Mouse (Mus musculus) intestine, postnatal 0 days (tissue): ENCODE results near the gene H2al1k. TPM values are rescaled to one million over a fixed set of nuclear protein-coding genes. Genes with fewer than 3 reads are reported as not detected.
"Not testable (repeated sequence)": the region's sequence is repeated elsewhere in the genome, so short reads cannot be mapped to it uniquely, and the experiment has no call there.

Experiments
- ATAC-seq: fragments of 200-750 bp; cut with Nextera tagmentation; 2 replicates; pipeline ENCODE4 v1.8.0; 2017; ENCODE audit warnings: mild to moderate bottlenecking, moderate TSS enrichment, moderate library complexity
- H3K27ac ChIP-seq: fragments of 300-500 bp; sonication (generic); 2 replicates; pipeline ENCODE4 v1.5.1; 2014; ENCODE audit warnings: mild to moderate bottlenecking, low read depth, low read length, moderate library complexity
- H3K27me3 ChIP-seq: fragments of 300-500 bp; sonication (generic); replicated peaks from 2 replicates; pipeline ENCODE4 v1.6.1; 2014; ENCODE audit warnings: low read length, mixed read lengths; ENCODE audit not compliant: control insufficient read depth, insufficient read depth
- H3K36me3 ChIP-seq: fragments of 300-500 bp; sonication (generic); 2 replicates; pipeline ENCODE4 v1.6.1; 2014; ENCODE audit warnings: mild to moderate bottlenecking, moderate library complexity; ENCODE audit not compliant: control insufficient read depth, insufficient read depth
- H3K4me1 ChIP-seq: fragments of 300-500 bp; sonication (generic); replicated peaks from 2 replicates; pipeline ENCODE4 v1.6.1; 2014; ENCODE audit warnings: antibody characterized with exemption, low read length, mixed read lengths; ENCODE audit not compliant: control insufficient read depth, insufficient read depth
- H3K4me2 ChIP-seq: fragments of 300-500 bp; sonication (generic); replicated peaks from 2 replicates; pipeline ENCODE4 v1.6.1; 2014; ENCODE audit warnings: low read depth, mild to moderate bottlenecking, moderate library complexity
- H3K4me3 ChIP-seq: fragments of 300-500 bp; sonication (generic); 2 replicates; pipeline ENCODE4 v1.5.1; 2014; ENCODE audit warnings: low read depth, low read length
- H3K9ac ChIP-seq: fragments of 300-500 bp; sonication (generic); 2 replicates; pipeline ENCODE4 v1.6.1; 2014; ENCODE audit warnings: mild to moderate bottlenecking, low read depth, low read length
- H3K9me3 ChIP-seq: fragments of 300-500 bp; sonication (generic); 2 replicates; pipeline ENCODE4 v1.6.1; 2016; ENCODE audit warnings: mixed run types; ENCODE audit not compliant: control insufficient read depth
- CTCF ChIP-seq: sonication (generic); IDR thresholded peaks from 2 replicates; pipeline ENCODE4 v1.5.1; 2016; ENCODE audit warnings: low read depth, mild to moderate bottlenecking, control low read depth, antibody characterized with exemption, moderate library complexity
- WGBS: fragments of 180-500 bp; shearing (Covaris S2); extraction: QIAGEN DNeasy Blood & Tissue Kit; methylation state at CpG from one replicate; pipeline ENCODE4 v1.1.7; 2014; 5-methylcytosine and 5-hydroxymethylcytosine counted together
- polyA plus RNA-seq: library from polyadenylated mRNA; unstranded; fragments of >200 nt; fragmentation: Nextera tagmentation; extraction: Ambion mirVana; gene quantifications from 2 replicates; pipeline ENCODE4 v1.2.1, GENCODE M21; 2015

Gene H2al1k
- not detected in 2 replicates for polyA plus RNA-seq

DNA sequence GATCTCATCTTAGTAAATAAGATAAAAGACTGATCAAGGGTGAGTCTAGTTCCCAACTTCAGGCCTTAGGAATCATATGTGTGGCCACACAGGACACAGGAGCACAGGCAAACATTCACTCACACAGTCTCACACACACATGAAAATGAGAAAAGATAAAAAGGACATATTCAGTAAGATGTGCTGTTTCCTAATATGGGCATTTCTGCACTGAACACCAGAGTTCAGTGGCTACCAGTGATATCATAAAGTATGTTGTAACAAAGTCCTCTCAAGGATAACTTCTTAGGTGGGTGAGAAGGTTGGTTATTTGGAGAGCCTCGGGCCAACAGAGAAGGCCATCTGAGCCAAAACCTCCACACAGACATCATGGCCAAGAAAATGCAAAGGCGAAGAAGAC is at the start of gene H2al1k:
Gene H2al1k (plus strand): TSS at position 301 of the 400 bp plus-strand sequence.
- H3K27ac ChIP-seq, H3K4me1 ChIP-seq, H3K36me3 ChIP-seq, ATAC-seq, H3K9ac ChIP-seq, H3K9me3 ChIP-seq, H3K27me3 ChIP-seq, H3K4me3 ChIP-seq, H3K4me2 ChIP-seq: not testable (repeated sequence)
- WGBS: no CpG with 5 or more reads among the region's 2 CpGs

DNA sequence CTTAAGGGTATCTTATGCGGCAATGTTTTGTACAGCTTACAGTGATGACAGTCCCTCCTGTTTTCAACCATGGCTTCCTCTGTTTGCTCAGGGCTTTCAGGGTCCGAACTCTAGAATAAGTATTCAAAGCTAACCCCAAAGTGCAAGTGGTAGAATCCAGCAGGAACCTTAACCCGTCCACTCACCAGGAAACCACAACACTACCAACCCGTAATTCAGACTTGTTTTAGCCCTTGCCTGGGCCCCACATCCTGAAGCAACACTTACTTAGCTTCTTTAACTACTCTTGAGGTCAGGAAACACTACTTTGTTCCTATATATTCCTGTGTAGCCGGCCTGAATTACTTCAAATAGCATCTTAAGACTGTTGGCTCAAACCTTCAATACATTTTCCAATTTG is 47.6 kb upstream of the H2al1k start:
- ATAC-seq: no peak
- H3K4me1 ChIP-seq: no peaks in the 10 kb centered on the region
- WGBS: 73% methylated on average over 5 of the region's 5 CpGs

DNA sequence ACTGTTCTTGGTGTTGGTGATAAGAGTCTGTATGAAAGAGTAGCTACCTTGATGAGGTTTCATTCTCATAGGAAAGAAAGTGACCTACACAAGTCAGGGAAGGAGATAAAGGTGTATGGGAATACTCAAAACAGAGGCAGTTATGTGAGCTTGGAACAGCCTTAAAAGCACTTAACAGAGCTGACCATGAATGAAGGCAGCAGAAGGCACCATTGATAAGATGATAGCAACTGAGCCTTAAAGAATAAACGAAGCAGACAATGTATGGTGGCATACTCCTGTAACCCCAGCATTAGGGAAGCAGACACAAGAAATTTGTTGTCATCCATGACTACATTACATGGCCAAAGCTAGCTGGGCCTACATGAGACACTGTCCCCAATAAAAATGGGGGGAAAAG is 47.0 kb upstream of the H2al1k start:
- Histone ChIP-seq H3K4me2 (no peak overlapping the region), H3K36me3 (no peaks in the 10 kb centered on the region), H3K27ac (no peak overlapping the region), H3K27me3 (no peaks in the 10 kb centered on the region), H3K4me1 (no peaks in the 10 kb centered on the region), H3K9me3 (no peaks in the 10 kb centered on the region), H3K9ac (no peak overlapping the region), H3K4me3 (no peak overlapping the region)
- no peak for ATAC-seq
- no peak for TF ChIP-seq CTCF
- 54% methylated on average over 1 of the region's 1 CpGs for WGBS

More for the DNA sequence above, 47.6 kb upstream of the H2al1k start:
- Histone ChIP-seq H3K9me3 (no peaks in the 10 kb centered on the region), H3K27me3 (no peaks in the 10 kb centered on the region), H3K4me3 (no peak overlapping the region), H3K9ac (no peak overlapping the region), H3K36me3 (no peaks in the 10 kb centered on the region), H3K4me2 (no peak overlapping the region), H3K27ac (no peak overlapping the region)
- no peak for TF ChIP-seq CTCF

DNA sequence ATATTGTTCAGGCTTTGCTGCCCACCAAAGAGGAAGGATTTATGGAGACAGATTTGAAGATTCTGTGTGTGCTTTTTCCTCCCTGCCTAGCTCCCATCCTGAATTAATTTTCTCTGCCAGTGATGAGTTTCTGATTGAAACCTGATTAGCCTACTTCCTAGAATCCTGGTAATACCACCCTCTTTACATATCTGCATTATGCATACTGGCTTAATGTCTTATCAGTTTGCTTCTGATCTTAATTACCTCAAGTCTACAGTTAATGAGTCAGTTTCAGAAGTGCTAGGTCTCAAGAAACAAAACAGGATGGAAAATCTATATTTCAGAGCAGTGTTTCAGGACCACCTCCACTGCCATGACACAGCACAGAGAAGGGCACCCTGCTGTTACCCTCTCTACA is 34.0 kb upstream of the H2al1k start:
- not testable (repeated sequence) for H3K4me1 ChIP-seq, ATAC-seq, H3K9ac ChIP-seq, H3K4me3 ChIP-seq, H3K36me3 ChIP-seq, H3K27me3 ChIP-seq, H3K4me2 ChIP-seq, H3K27ac ChIP-seq, H3K9me3 ChIP-seq

DNA sequence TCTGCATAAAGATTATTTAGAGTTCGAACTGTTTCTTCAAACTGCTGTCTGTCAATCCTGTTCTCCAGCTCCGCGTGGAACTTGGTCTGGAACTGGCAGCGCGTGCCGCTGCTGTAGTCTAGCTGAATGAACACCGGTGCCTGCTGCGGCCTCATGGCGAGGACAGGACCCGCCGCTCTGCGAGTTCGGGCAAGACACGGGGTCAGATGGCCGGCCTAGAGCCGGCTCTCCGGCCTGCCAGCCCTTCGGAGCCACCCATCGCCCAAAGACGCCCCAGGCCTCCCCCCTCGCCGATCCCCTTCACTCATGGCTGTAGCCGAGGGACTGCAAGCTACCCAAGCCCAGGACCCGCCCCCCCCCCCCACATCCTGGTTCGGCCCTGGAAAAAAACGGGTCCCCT is 22.5 kb upstream of the H2al1k start:
- H3K27ac ChIP-seq, ATAC-seq: not testable (repeated sequence)
- WGBS: 86% methylated on average over 26 of the region's 26 CpGs

DNA sequence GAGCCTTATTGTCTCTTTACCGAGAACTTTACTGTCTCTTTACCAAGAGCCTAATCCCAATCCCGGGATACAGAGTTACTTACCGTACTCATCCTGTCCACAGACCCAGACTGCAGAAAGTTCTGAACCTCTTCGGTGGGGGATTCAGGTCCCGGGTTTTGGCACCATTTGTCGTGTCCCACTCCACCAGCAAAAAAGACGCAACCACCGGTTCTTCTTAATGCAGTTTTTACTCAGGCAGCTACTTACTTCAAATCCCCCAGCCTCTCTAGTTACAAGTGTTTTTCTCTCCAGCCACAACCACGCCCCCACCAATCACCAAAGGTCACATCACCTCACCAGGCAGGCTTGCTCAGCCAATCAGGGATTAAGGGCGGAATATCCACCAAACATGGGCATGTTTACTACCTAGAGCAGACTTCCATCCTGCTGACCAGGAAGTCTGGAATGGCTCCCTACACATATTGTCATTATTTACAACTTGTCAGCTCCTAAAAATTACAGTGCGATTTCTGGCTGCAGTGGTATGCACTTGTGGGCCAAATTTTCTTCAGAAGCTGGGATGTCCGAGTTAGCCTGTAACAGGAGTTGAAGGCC is 18.0 kb upstream of the H2al1k start:
- ATAC-seq, H3K9ac ChIP-seq, H3K4me2 ChIP-seq, H3K4me3 ChIP-seq, H3K27me3 ChIP-seq, H3K27ac ChIP-seq, H3K9me3 ChIP-seq, H3K36me3 ChIP-seq, H3K4me1 ChIP-seq: not testable (repeated sequence)
- WGBS: 84% methylated on average over 12 of the region's 12 CpGs

More for the DNA sequence above, 22.5 kb upstream of the H2al1k start:
- H3K9me3 ChIP-seq, H3K4me1 ChIP-seq, H3K4me2 ChIP-seq, H3K27me3 ChIP-seq, H3K9ac ChIP-seq, H3K4me3 ChIP-seq, H3K36me3 ChIP-seq: not testable (repeated sequence)

DNA sequence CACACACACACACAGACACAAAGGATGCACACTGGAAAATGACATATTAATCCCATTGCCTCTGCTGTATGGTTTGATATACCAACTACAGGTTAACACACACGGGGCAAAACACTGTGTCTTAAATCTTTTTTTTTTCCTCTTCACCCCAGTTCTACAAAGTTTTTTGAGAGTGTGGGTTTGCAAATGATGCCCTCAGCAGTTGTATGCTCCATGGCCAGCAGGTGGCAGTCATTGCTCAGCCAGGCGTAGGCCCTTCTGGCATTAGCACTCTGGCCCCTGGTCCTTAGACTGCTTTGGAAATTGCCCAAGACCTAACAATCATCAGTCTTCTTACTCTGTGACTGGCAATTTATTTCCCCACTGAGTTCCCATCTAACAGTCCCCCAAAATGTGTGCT is 17.4 kb upstream of the H2al1k start:
- H3K9me3 ChIP-seq, H3K27ac ChIP-seq, ATAC-seq, H3K9ac ChIP-seq, H3K36me3 ChIP-seq, H3K4me3 ChIP-seq, H3K4me1 ChIP-seq, H3K4me2 ChIP-seq, H3K27me3 ChIP-seq: not testable (repeated sequence)
- peak; percentile 45 for TF ChIP-seq CTCF
- WGBS: 17% methylated on average over 2 of the region's 2 CpGs

DNA sequence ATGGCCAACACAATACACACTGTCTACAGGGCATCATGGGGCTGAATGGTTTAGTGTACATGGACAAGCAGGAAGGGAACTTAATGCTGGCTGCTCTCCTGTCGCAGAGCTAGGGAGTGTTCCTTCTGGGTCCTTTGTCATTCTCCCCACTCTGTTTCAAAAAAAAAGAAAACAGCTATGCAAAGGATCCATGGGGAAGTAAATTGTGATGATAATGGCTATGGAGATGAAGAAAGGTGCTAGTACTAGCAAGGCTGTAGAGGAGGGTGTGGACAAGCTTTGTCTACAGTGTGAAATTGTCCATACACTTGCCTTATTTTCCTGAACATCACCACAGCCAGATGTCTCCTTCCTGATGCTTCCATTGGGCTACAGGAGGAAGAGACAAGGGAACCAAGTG is 15.4 kb upstream of the H2al1k start:
- H3K4me1 ChIP-seq, H3K9me3 ChIP-seq, H3K4me3 ChIP-seq, ATAC-seq, H3K9ac ChIP-seq, H3K4me2 ChIP-seq, H3K27me3 ChIP-seq, H3K36me3 ChIP-seq, H3K27ac ChIP-seq: not testable (repeated sequence)
- WGBS: 77% methylated on average over 1 of the region's 1 CpGs
